Mouse (Mus musculus) ES-E14 (cell line): ENCODE measurements at regions not wholly inside any gene's neighbourhood (a gene's known extent, or its start where the extent isn't known, plus 50 kb on each side); places are given as distances from the start of the nearest gene placed in this dataset.

ENCODE experiments used
- CHD2 ChIP-seq: IDR thresholded peaks from 2 replicates; pipeline ENCODE4 v1.6.1; 2014; ENCODE audit warnings: mild to moderate bottlenecking, low read depth, low read length, inconsistent platforms
- HCFC1 ChIP-seq: IDR thresholded peaks from 2 replicates; pipeline ENCODE4 v1.6.1; 2012; ENCODE audit warnings: low read length, inconsistent platforms, borderline replicate concordance; ENCODE audit not compliant: insufficient read depth
- MAFK ChIP-seq: IDR thresholded peaks from 2 replicates; pipeline ENCODE4 v1.6.1; 2014; ENCODE audit warnings: mild to moderate bottlenecking, low read depth, low read length, inconsistent platforms; ENCODE audit not compliant: insufficient read depth
- ZC3H11A ChIP-seq: IDR thresholded peaks from 2 replicates; pipeline ENCODE4 v1.6.1; 2012; ENCODE audit warnings: low read depth, mild to moderate bottlenecking, inconsistent platforms, low read length, borderline replicate concordance

DNA sequence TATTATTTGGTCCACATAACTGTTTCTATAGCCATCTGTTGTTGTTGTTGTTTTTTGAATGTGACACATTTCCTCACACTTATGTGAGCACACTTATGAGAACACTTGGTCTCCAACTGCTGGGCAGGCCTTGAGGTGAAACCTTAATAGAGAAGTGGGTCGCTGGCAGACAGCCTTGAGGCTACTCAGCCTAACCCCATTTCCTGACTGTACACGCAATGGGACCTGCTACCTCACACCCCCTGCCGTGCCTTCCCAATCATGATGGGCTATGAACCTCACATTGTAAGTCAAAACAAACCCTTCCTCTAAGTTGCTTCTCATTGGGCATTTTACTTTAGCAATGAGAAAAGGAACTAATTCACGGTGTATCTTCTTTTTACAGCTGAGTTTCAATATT is 712.1 kb upstream of the Gm19410 start:
- TF ChIP-seq HCFC1 (no peak), ZC3H11A (no peak), CHD2 (no peak), MAFK (no peak)
